Mouse (Mus musculus) myocyte (in vitro differentiated cells): ENCODE data around the gene Cuedc1. TPM values are rescaled to one million over a fixed set of nuclear protein-coding genes. Genes with fewer than 3 reads are reported as not detected.

Experiments
- H3K27me3 ChIP-seq: one replicate; pipeline ENCODE4 v1.6.1; 2011; ENCODE audit not compliant: control insufficient read depth, insufficient read depth, insufficient read length
- H3K36me3 ChIP-seq: one replicate; pipeline ENCODE4 v1.6.1; 2011; ENCODE audit not compliant: control insufficient read depth, insufficient read depth
- H3K4me2 ChIP-seq: one replicate; pipeline ENCODE4 v1.6.1; 2011; ENCODE audit warnings: low read depth, control low read depth
- H3K4me3 ChIP-seq: one replicate; pipeline ENCODE4 v1.5.1; 2011; ENCODE audit warnings: mild to moderate bottlenecking, control low read depth, moderate library complexity
- H3K79me2 ChIP-seq: one replicate; pipeline ENCODE4 v1.6.1; 2011; ENCODE audit not compliant: control insufficient read depth, insufficient read depth
- H3ac ChIP-seq: one replicate; pipeline ENCODE4 v1.6.1; 2011; ENCODE audit not compliant: control insufficient read depth, insufficient read length
- CEBPB ChIP-seq: IDR thresholded peaks from 2 replicates; pipeline ENCODE4 v1.6.1; 2011; ENCODE audit warnings: mild to moderate bottlenecking, moderate library complexity; ENCODE audit not compliant: poor library complexity, insufficient read depth, severe bottlenecking
- MAX ChIP-seq: IDR thresholded peaks from one replicate; pipeline ENCODE4 v1.6.1; 2011; ENCODE audit warnings: low read depth, mild to moderate bottlenecking, control low read depth
- MYOD1 ChIP-seq, 3 experiments: IDR thresholded peaks; one replicate each; pipeline ENCODE4 v1.6.1; 2011; ENCODE audit warnings: control low read depth in 2 of 3, low read depth in 2 of 3, mild to moderate bottlenecking in 2 of 3, moderate library complexity in 1 of 3; ENCODE audit not compliant: insufficient read length in 2 of 3, control insufficient read depth in 1 of 3
- MYOG ChIP-seq, 3 experiments: IDR thresholded peaks; one replicate each; pipeline ENCODE4 v1.6.1; 2011; ENCODE audit warnings: control low read depth in 2 of 3, low read depth in 2 of 3, mild to moderate bottlenecking in 2 of 3; ENCODE audit not compliant: insufficient read length in 2 of 3, control insufficient read depth in 1 of 3, insufficient read depth in 1 of 3
- POLR2A ChIP-seq: IDR thresholded peaks from one replicate; pipeline ENCODE4 v1.6.1; 2011; ENCODE audit warnings: low read depth, mild to moderate bottlenecking, control low read depth, moderate library complexity; ENCODE audit not compliant: insufficient read length
- POLR2AphosphoS2 ChIP-seq: IDR thresholded peaks from one replicate; pipeline ENCODE4 v1.6.1; 2011; ENCODE audit warnings: low read depth, control low read depth; ENCODE audit not compliant: insufficient read length
- REST ChIP-seq: IDR thresholded peaks from one replicate; pipeline ENCODE4 v1.6.1; 2011; ENCODE audit warnings: mild to moderate bottlenecking, control low read depth, moderate library complexity; ENCODE audit not compliant: insufficient read depth, insufficient read length
- SRF ChIP-seq: IDR thresholded peaks from one replicate; pipeline ENCODE4 v1.6.1; 2011; ENCODE audit warnings: low read depth; ENCODE audit not compliant: control insufficient read depth, insufficient read length
- TCF12 ChIP-seq: IDR thresholded peaks from one replicate; pipeline ENCODE4 v1.6.1; 2011; ENCODE audit warnings: mild to moderate bottlenecking, control low read depth; ENCODE audit not compliant: poor library complexity, insufficient read depth, severe bottlenecking
- TCF3 ChIP-seq: IDR thresholded peaks from one replicate; pipeline ENCODE4 v1.6.1; 2011; ENCODE audit warnings: low read depth, control low read depth; ENCODE audit not compliant: insufficient read length
- USF1 ChIP-seq: IDR thresholded peaks from one replicate; pipeline ENCODE4 v1.6.1; 2011; ENCODE audit warnings: low read depth, mild to moderate bottlenecking, control low read depth, moderate library complexity
- polyA plus RNA-seq: library from polyadenylated mRNA; unstranded; fragments of >200 nt; fragmentation: generic; extraction: Trizol; gene quantifications from one replicate; pipeline ENCODE4 v1.2.1, GENCODE M21; 2012; ENCODE audit warnings: missing spikeins

Cuedc1 gene
- polyA plus RNA-seq, 1 experiment, result 40.8 TPM

GRCm38 (mm10) chr11:88156403-88156802 lies 58.5 kb downstream of the Cuedc1 start:
- Histone ChIP-seq H3K36me3 (no peaks in the 10 kb centered on the region), H3K4me3 (no peak overlapping the region), H3ac (no peak overlapping the region), H3K4me2 (peak overlapping the region; percentile 14), H3K79me2 (peaks cover 7% of the 10 kb centered on the region), H3K27me3 (no peaks in the 10 kb centered on the region)
- TF ChIP-seq TCF3 (peak; percentile 72), USF1 (no peak), TCF12 (peak; percentile 64), CEBPB (no peak), POLR2AphosphoS2 (no peak), SRF (peak; percentile 31), MYOD1 (IDR thresholded peaks at IDR 0.05; ENCODE audit: control insufficient read depth in 1 of 3, insufficient read length in 2 of 3, low read depth in 2 of 3) (peak; percentile 82 to 95 (median 87)), MYOG (IDR thresholded peaks at IDR 0.05; ENCODE audit: control insufficient read depth in 1 of 3, insufficient read depth in 1 of 3, insufficient read length in 2 of 3, low read depth in 2 of 3) (peak; percentile 85 to 96 (median 93))

DNA sequence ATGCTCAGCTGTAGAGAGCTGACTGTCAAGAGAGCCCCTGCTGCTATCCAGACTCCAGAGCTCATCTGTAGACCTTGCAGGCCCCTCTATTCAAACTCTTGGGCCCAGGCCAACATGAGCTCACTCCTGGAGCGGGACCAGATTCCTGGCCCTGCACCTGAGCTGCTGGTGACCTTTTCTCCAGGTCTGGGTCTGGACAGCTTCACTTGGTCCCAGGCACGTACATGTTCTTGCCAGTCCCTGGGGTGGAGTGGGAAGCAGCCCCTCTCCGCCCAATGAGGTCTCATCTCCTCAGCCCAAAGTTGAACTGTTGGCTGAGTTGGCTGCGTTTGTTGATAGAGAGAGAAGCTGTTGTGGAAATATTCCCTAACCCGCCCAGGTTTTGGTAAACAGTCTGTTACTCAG lies 61.0 kb downstream of the Cuedc1 start:
- peaks cover 7% of the 10 kb centered on the region for H3K79me2 ChIP-seq
- no peaks in the 10 kb centered on the region for H3K36me3 ChIP-seq
- no peaks in the 10 kb centered on the region for H3K27me3 ChIP-seq
- no peak overlapping the region for H3K4me3 ChIP-seq
- no peak overlapping the region for H3ac ChIP-seq
- H3K4me2 ChIP-seq, result peak overlapping the region; percentile 15
- no peak for TF ChIP-seq REST
- no peak for TF ChIP-seq SRF

- Histone ChIP-seq H3K27me3 (no peaks in the 10 kb centered on the region), H3ac (no peak overlapping the region), H3K36me3 (no peaks in the 10 kb centered on the region), H3K4me2 (peak overlapping the region; percentile 15), H3K79me2 (peaks cover 7% of the 10 kb centered on the region), H3K4me3 (no peak overlapping the region)
- TF ChIP-seq USF1 (peak; percentile 60), REST (no peak), CEBPB (no peak), TCF12 (no peak), MYOG (IDR thresholded peaks at IDR 0.05; ENCODE audit: control insufficient read depth in 1 of 3, insufficient read depth in 1 of 3, insufficient read length in 2 of 3, low read depth in 2 of 3) (peak in 1 of 3 experiments; percentile 19)
These were observed 61.5 kb downstream of the Cuedc1 start for GRCm38 (mm10) chr11:88159389-88159788.

GRCm38 (mm10) chr11:88160316-88160715 lies 62.5 kb downstream of the Cuedc1 start:
- H3K36me3 ChIP-seq, result no peaks in the 10 kb centered on the region
- TF ChIP-seq MAX, result no peak
- no peak for TF ChIP-seq SRF
- TF ChIP-seq MYOG (IDR thresholded peaks at IDR 0.05; ENCODE audit: control insufficient read depth in 1 of 3, insufficient read depth in 1 of 3, insufficient read length in 2 of 3, low read depth in 2 of 3), result no peak
- TF ChIP-seq MYOD1 (IDR thresholded peaks at IDR 0.05; ENCODE audit: control insufficient read depth in 1 of 3, insufficient read length in 2 of 3, low read depth in 2 of 3), result no peak
- TF ChIP-seq POLR2A, result no peak
- TF ChIP-seq TCF3, result no peak
- TF ChIP-seq TCF12, result no peak
- no peak for TF ChIP-seq POLR2AphosphoS2
- H3K27me3 ChIP-seq, result no peaks in the 10 kb centered on the region
- no peak overlapping the region for H3ac ChIP-seq
- peak overlapping the region; percentile 100 for H3K4me2 ChIP-seq
- H3K79me2 ChIP-seq, result peaks cover 7% of the 10 kb centered on the region
- H3K4me3 ChIP-seq, result no peak overlapping the region

DNA sequence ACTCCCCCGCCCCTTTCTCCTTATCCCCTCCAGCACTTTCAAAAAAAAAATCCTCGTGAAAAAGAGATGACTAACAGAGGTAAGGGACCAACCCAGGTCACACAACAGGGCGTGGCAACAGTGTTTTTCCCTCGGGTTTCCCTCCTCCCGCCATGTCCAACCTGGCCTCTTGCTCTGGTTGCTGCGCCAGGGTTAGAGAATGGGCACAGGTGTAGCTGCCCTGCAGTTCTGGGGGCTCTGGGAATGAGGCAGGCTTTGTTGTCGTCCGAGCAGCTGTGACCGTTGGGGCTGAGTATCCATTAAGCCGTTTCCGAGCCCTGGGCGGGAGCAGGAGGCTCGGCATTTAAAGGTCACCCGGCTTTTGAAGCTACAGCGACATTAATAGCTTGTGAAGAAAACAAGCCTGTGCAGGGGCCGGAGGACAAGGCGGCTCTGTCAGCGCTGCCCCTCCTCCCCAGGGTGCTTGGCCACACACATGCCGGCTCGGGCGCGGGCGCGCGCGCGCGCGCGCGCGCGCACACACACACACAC lies 63.3 kb downstream of the Cuedc1 start:
- TF ChIP-seq MAX (no peak), MYOG (IDR thresholded peaks at IDR 0.05; ENCODE audit: control insufficient read depth in 1 of 3, insufficient read depth in 1 of 3, insufficient read length in 2 of 3, low read depth in 2 of 3) (peak in 2 of 3 experiments; percentile 46 to 64), MYOD1 (IDR thresholded peaks at IDR 0.05; ENCODE audit: control insufficient read depth in 1 of 3, insufficient read length in 2 of 3, low read depth in 2 of 3) (peak in 2 of 3 experiments; percentile 22 to 73)
- no peak overlapping the region for H3ac ChIP-seq
- peak overlapping the region; percentile 100 for H3K4me2 ChIP-seq
- H3K27me3 ChIP-seq, result no peaks in the 10 kb centered on the region
- no peaks in the 10 kb centered on the region for H3K36me3 ChIP-seq
- H3K4me3 ChIP-seq, result peak overlapping the region; percentile 21
- peaks cover 7% of the 10 kb centered on the region for H3K79me2 ChIP-seq

DNA sequence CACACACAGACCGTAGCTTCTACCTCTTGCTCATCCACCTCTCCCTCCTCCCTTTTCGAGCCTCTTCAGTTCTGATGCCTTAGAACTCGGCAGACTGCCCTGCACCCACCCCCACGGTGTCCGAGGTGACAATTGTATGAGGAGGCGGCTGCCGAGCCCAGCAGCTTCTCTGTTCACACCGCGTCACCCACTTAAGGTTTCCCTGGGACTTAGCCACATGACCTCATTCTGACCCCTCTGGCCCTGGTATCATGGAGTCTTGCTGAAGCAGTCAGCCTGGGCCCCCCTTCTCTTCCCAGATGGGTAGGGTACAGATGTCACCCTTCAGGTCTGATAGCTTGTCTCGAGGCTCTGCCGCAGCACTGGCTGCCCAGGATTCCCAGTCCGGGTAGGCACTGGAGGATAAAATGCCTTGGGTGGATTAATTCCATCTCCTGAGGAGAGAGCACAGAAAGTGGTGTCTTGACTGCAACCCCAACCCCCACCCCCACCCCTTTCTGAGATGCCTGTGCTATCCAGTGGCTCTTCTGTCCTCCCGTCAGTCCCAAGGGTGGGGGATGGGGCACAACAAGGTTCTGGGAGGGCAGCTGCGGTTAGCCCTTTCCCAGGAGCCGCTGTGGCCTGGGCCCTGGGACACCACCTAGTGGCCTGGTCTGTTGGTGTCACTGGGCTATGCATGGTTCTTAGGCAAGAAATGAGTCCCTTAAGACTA lies 63.9 kb downstream of the Cuedc1 start:
- no peaks in the 10 kb centered on the region for H3K27me3 ChIP-seq
- TF ChIP-seq TCF12 (peak; percentile 14), POLR2AphosphoS2 (no peak), MYOG (IDR thresholded peaks at IDR 0.05; ENCODE audit: control insufficient read depth in 1 of 3, insufficient read depth in 1 of 3, insufficient read length in 2 of 3, low read depth in 2 of 3) (peak in 2 of 3 experiments; percentile 63 to 83), USF1 (no peak), MYOD1 (IDR thresholded peaks at IDR 0.05; ENCODE audit: control insufficient read depth in 1 of 3, insufficient read length in 2 of 3, low read depth in 2 of 3) (peak; percentile 0 to 80 (median 33)), SRF (no peak)
- H3K36me3 ChIP-seq, result no peaks in the 10 kb centered on the region
- H3K79me2 ChIP-seq, result peaks cover 9% of the 10 kb centered on the region
- H3K4me3 ChIP-seq, result peak overlapping the region; percentile 21
- no peak overlapping the region for H3ac ChIP-seq
- H3K4me2 ChIP-seq, result peak overlapping the region; percentile 100
